Mouse (Mus musculus): Measurements from ENCODE around the gene Tm9sf3. TPM values are rescaled to one million over a fixed set of nuclear protein-coding genes. Genes with fewer than 3 reads are reported as not detected.
A peak's percentile ranks its signal among the peaks of the same experiment; 100 is the strongest.

Tm9sf3 gene
- polyA plus RNA-seq, 1 experiment from 2014 or later: 96.3 TPM

DNA sequence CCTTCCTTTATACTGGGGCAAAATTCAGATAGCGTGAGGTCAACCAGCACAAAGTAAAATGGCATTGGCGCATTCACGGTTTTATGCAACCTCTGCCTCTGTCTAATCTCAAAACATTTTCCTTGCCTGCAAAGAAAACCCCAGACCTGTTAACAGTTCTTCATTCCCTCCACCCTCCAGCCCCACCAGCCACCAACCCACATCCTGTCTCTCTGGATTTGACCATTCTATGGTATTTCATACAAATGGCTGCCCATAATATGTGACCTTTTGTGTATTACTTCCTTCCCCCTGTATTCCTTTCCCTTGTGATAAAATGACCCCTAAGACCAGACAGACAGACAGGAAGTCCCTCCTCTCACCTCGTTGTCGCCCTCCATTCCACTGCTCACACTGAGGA lies 18.9 kb upstream of the Tm9sf3 start:
- Histone ChIP-seq H3K4me1 (no peaks in the 10 kb centered on the region), H3K36me3 (no peaks in the 10 kb centered on the region)

DNA sequence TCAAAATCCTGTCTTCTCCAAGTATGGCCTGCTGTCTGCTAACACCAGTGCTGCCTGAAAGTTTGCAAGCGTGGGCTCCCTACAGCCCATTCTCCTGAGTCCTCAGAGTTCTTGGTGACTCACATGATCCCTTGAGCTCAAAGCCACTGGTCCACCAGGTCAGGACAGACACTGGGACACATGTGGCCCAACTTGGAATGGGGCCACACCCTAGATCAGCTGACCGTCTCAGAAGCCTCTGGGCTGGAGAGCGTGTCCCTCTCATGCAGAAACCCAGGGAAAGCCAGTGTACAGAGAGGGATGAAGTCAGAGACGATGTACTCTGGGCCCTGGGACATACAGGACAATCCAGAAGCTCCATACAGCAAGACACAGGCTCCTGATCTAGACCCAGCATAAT lies 18.4 kb upstream of the Tm9sf3 start:
- H3K4me1 ChIP-seq: no peaks in the 10 kb centered on the region
- no peaks in the 10 kb centered on the region for H3K9me3 ChIP-seq
- ATAC-seq (replicated peaks): no peak
- H3K27ac ChIP-seq (replicated peaks): no peak overlapping the region
- H3K27me3 ChIP-seq: no peaks in the 10 kb centered on the region
- no peak overlapping the region for H3K4me2 ChIP-seq (replicated peaks)
- no peak overlapping the region for H3K4me3 ChIP-seq
- no peak overlapping the region for H3K9ac ChIP-seq (replicated peaks)
- WGBS: 95% methylated on average over 4 of the region's 4 CpGs
- no peaks in the 10 kb centered on the region for H3K36me3 ChIP-seq

More for the DNA sequence above, 18.9 kb upstream of the Tm9sf3 start:
- Histone ChIP-seq H3K4me2 (replicated peaks) (no peak overlapping the region), H3K4me3 (no peak overlapping the region), H3K27me3 (no peaks in the 10 kb centered on the region), H3K9me3 (no peaks in the 10 kb centered on the region), H3K9ac (replicated peaks) (no peak overlapping the region), H3K27ac (replicated peaks) (no peak overlapping the region)
- ATAC-seq (replicated peaks): no peak
- WGBS: 82% methylated on average over 5 of the region's 5 CpGs

DNA sequence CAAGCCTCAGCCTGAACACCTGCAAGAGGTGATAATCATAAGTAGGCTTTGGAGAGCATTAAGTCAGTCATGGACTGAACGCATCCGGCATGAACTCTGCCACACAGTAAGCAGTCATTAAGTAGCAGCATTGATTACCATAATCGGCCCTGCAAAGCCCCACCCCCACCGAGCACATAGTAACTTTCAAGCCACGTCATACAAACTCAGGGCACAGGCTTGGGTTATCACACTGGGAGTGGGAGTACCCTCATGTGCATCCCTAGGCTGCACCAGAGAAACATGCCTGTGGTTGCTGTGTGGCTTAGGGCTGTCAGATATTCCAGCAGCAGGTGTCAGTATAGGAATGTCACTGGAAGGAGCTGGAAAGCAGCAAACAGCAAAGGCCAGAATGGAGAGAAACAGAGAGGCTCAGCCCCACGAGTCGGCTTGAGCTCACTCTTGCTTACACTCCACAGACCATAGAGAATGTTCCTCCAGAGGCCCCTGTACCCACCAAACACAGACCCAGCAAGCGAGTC lies 16.0 kb upstream of the Tm9sf3 start:
- H3K27ac ChIP-seq (replicated peaks): no peak overlapping the region
- H3K9ac ChIP-seq (replicated peaks): no peak overlapping the region
- no peaks in the 10 kb centered on the region for H3K9me3 ChIP-seq
- H3K4me1 ChIP-seq: no peaks in the 10 kb centered on the region
- ATAC-seq (replicated peaks): no peak
- H3K36me3 ChIP-seq: no peaks in the 10 kb centered on the region
- WGBS: 64% methylated on average over 8 of the region's 8 CpGs
- no peak overlapping the region for H3K4me3 ChIP-seq
- H3K4me2 ChIP-seq (replicated peaks): no peak overlapping the region
- no peaks in the 10 kb centered on the region for H3K27me3 ChIP-seq

DNA sequence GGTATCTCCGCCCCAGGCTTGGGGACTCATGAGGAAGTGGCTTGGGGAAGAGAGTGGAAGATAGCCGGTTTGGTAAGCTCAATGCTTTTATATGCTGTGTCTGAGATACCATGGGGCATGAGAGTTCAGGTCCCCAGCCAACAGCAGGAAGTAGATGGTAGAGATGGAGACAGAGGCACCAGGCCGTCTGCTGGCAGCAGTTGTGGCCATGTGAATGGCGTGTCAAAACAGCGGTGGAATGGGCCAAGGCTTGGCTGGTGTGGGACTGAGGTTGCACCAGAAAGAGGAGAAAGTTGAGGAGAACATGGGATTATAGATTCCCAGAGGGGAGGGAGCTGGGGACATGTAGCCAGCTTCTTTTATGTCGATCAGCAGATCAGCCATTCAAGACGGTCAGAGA lies 14.8 kb upstream of the Tm9sf3 start:
- H3K9ac ChIP-seq (replicated peaks): no peak overlapping the region
- no peak for ATAC-seq (replicated peaks)
- H3K4me1 ChIP-seq: no peaks in the 10 kb centered on the region
- no peaks in the 10 kb centered on the region for H3K9me3 ChIP-seq
- 82% methylated on average over 7 of the region's 7 CpGs for WGBS
- no peak overlapping the region for H3K4me3 ChIP-seq
- H3K27ac ChIP-seq (replicated peaks): no peak overlapping the region
- no peaks in the 10 kb centered on the region for H3K27me3 ChIP-seq
- no peak overlapping the region for H3K4me2 ChIP-seq (replicated peaks)
- no peaks in the 10 kb centered on the region for H3K36me3 ChIP-seq

DNA sequence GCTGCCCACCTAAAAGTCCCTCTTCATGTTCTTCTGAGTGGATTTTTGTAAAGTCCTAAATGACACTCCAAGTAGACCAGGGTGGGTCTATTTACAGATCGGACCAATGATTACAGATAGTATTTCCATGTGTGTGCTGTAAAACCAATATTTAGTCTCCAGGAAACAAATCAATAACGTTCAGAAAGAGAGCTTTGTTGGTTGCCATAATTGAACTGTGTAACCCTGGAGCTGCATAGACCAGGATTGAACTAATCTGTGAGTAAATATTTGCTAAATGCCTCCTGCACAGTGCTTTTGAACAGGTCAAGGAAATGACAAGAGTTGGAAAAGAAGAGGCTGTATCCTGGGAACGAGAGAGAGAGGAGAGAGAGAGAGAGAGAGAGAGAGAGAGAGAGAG lies 11.8 kb upstream of the Tm9sf3 start:
- no peaks in the 10 kb centered on the region for H3K36me3 ChIP-seq
- no peak overlapping the region for H3K9ac ChIP-seq (replicated peaks)
- ATAC-seq (replicated peaks): no peak
- no peak overlapping the region for H3K4me2 ChIP-seq (replicated peaks)
- H3K27ac ChIP-seq (replicated peaks): no peak overlapping the region
- no peaks in the 10 kb centered on the region for H3K27me3 ChIP-seq
- H3K4me3 ChIP-seq: no peak overlapping the region
- H3K9me3 ChIP-seq: no peaks in the 10 kb centered on the region
- no peaks in the 10 kb centered on the region for H3K4me1 ChIP-seq
- WGBS: 66% methylated on average over 3 of the region's 3 CpGs

DNA sequence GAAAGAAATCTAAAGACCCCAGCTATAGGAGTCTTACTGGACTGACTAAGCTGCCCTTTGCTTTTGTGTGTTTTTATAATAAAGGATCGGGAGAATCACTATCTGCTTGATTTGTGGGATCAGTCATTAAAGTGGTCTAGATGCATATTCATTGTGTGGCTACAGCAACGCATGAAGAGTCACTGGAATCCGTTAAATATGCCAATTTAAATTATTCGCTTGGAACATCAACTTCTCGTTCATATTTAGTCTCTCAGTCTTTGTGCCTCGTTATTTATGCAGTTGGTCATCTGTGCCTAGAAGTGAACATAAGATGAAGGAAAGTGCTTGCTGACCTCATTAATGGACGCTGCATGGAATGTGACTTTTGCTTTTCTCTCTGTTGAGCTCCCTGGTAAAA lies 7.1 kb upstream of the Tm9sf3 start:
- no peaks in the 10 kb centered on the region for H3K4me1 ChIP-seq
- H3K9me3 ChIP-seq: no peaks in the 10 kb centered on the region
- no peak overlapping the region for H3K4me2 ChIP-seq (replicated peaks)
- H3K27me3 ChIP-seq: no peaks in the 10 kb centered on the region
- 65% methylated on average over 7 of the region's 7 CpGs for WGBS
- H3K9ac ChIP-seq (replicated peaks): no peak overlapping the region
- H3K36me3 ChIP-seq: no peaks in the 10 kb centered on the region
- no peak overlapping the region for H3K27ac ChIP-seq (replicated peaks)
- no peak for ATAC-seq (replicated peaks)
- H3K4me3 ChIP-seq: no peak overlapping the region

DNA sequence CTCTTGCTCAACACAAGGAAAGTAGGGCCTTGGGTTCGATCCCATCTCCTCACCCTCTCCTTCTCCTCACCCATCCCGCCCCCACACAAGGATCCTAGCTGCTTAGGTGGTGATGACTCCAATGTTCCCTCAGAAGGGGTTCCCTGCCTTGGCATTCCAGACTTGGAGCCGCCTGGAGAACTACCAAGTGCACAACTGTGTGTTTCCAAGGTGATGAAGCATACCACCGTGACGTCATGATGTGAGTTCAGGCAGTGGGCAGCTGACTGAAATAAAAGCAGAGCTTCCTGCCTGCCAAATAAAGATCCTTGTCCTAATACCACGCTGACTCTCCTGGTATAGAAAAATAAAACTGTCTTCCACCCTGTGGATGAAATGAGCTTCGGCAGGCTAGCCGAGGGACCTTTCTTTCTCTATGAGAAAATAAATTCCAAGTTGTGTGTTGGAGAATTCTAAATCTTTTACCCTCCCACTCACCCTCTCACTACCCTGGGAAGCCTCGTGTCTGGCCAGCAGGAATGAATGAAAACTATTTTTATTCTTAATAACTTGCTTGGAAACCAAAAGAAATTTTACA lies 6.4 kb upstream of the Tm9sf3 start:
- H3K36me3 ChIP-seq: no peaks in the 10 kb centered on the region
- H3K4me2 ChIP-seq (replicated peaks): no peak overlapping the region
- H3K9me3 ChIP-seq: no peaks in the 10 kb centered on the region
- no peaks in the 10 kb centered on the region for H3K27me3 ChIP-seq
- no peak overlapping the region for H3K4me3 ChIP-seq
- 53% methylated on average over 9 of the region's 9 CpGs for WGBS
- no peak for ATAC-seq (replicated peaks)
- H3K9ac ChIP-seq (replicated peaks): no peak overlapping the region
- H3K27ac ChIP-seq (replicated peaks): no peak overlapping the region
- H3K4me1 ChIP-seq: no peaks in the 10 kb centered on the region

DNA sequence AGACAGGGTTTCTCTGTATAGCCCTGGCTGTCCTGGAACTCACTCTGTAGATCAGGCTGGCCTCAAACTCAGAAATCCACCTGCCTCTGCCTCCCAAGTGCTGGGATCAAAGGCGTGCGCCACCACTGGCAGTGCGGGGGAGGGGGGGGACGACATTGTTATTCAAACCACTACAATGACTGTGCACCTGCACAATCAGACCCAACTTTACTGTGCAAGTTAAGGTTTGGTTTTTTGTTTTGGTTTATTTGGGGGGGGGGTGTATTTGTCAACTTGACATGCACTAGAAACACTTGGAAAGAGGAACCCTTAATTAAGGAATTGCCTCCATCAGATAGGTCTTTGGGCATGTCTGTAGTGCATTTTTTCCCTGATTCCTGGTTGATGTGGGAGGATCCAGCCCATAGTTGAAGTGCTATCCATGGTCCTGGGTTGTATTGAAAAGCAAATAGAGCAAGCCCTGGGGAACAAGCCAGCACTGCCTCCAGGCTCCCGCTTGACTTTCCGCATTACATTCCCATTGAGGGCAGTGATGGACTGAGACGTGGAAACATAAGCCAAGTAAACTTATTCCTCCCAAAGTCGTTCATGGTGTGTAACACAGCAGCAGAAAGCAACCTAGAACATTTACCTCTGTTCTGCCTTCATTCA lies 2.6 kb upstream of the Tm9sf3 start:
- 63% methylated on average over 8 of the region's 8 CpGs for WGBS
- H3K36me3 ChIP-seq: no peaks in the 10 kb centered on the region
- no peak overlapping the region for H3K27ac ChIP-seq (replicated peaks)
- H3K4me3 ChIP-seq: no peak overlapping the region
- no peak for ATAC-seq (replicated peaks)
- peaks cover 18% of the 10 kb centered on the region for H3K4me1 ChIP-seq
- H3K9me3 ChIP-seq: no peaks in the 10 kb centered on the region
- no peak overlapping the region for H3K9ac ChIP-seq (replicated peaks)
- no peaks in the 10 kb centered on the region for H3K27me3 ChIP-seq
- H3K4me2 ChIP-seq (replicated peaks): no peak overlapping the region

DNA sequence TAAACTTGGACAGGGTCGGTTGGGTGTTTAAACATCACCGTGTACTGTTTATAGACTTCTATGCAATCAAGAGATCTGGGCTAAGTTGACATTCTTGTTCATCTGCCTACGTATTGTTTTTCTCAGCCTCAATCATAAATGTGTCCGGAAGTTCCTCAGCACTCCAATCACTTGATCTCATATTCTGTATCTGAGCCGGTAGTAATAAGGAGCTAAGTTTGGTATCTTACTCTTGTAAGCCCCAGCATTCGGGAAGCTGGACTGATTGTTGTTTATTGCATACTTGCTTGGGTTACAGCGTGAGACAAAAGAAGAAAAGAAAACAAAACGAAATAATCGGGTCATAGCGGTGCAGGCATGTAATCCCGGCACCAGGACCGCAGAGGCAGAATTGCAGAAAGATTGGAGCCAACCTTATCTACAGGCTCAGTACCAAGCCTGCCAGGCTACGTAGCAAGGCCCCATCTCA lies 568 bp upstream of the Tm9sf3 start:
- peak overlapping the region; percentile 69 for H3K4me2 ChIP-seq (replicated peaks)
- H3K27me3 ChIP-seq: no peaks in the 10 kb centered on the region
- H3K4me1 ChIP-seq: peaks cover 35% of the 10 kb centered on the region
- 0 out of 2 replicates have a peak, but pooled peaks have one; percentile 1 for ATAC-seq (replicated peaks)
- no peaks in the 10 kb centered on the region for H3K36me3 ChIP-seq
- peak overlapping the region; percentile 98 for H3K9ac ChIP-seq (replicated peaks)
- H3K27ac ChIP-seq (replicated peaks): peak overlapping the region; percentile 97
- peak overlapping the region; percentile 78 for H3K4me3 ChIP-seq
- H3K9me3 ChIP-seq: no peaks in the 10 kb centered on the region
- WGBS: 28% methylated on average over 13 of the region's 13 CpGs

DNA sequence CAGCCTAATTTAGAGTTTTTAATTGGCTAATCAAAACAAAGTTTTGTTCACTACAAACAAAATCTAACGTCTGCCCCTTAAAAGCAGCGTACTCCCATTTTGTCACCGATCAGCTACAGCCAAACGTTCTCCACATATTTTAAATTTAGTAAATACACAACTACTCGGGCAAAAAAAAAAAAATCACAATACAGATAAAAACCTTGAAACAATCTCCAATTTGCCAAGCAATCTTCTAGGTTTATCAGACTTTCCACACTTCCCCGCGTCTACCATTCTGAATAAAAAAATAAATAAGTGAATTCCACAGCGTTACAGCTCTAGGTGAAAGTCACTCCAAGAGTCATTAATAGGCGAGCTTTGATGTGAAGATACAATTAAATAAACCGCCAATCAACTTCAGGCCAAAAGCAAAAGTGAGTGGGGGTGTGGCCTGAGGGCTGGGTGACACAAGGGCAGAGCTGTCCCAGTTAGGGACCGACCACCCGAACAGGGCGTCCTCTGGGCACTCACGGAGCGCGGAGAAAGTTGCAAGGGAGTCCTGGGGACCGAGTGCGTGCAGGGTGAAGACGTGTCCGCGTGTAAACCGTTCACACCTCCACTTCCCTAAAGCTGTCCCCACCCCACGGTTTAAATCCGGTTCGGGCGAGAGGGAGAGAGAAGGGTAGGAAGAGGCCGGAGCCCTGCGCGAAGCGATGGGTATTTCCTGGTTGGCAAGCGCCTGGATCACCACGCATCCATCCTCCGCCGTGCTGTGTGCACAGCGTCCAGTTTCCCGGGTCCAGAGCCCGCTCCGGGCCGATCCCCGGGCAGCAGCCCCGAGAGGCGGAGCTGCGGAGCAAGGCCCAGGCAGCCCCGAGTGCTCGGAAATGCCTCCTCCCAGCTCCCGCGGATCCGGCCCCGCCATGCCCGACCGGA lies 826 bp downstream of the Tm9sf3 start:
- 3% methylated on average over 51 of the region's 51 CpGs for WGBS

DNA sequence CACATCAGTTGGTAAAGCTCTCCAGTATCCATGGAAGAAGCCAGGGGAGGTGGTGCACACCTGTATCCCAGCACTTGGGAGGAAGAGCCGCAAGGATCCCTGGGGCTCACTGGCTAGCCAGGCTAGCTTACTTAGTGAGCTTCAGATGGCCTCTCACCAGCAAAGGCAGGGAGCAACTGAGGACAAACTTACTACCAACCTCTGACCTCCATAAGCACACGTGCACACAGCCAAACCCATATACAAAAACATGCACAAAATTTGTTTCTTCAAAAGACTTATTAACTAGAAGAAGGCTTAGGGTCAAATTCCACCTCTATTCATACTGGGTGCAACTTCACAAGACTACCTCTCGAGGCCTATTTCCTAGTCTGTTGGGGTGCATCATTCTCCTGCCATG lies 3.1 kb downstream of the Tm9sf3 start:
- WGBS: 92% methylated on average over 3 of the region's 3 CpGs
- Histone ChIP-seq H3K4me2 (replicated peaks) (no peak overlapping the region), H3K36me3 (no peaks in the 10 kb centered on the region), H3K9ac (replicated peaks) (no peak overlapping the region), H3K4me1 (peaks cover 37% of the 10 kb centered on the region), H3K27me3 (no peaks in the 10 kb centered on the region), H3K27ac (replicated peaks) (no peak overlapping the region), H3K9me3 (no peaks in the 10 kb centered on the region), H3K4me3 (no peak overlapping the region)
- ATAC-seq (replicated peaks): no peak

More for the DNA sequence above, 826 bp downstream of the Tm9sf3 start:
- Histone ChIP-seq H3K4me2 (replicated peaks) (peak overlapping the region; percentile 69), H3K4me1 (peaks cover 37% of the 10 kb centered on the region), H3K4me3 (peak overlapping the region; percentile 78), H3K9ac (replicated peaks) (peak overlapping the region; percentile 98), H3K36me3 (no peaks in the 10 kb centered on the region), H3K27me3 (no peaks in the 10 kb centered on the region), H3K9me3 (no peaks in the 10 kb centered on the region), H3K27ac (replicated peaks) (peak overlapping the region; percentile 97)
- ATAC-seq (replicated peaks): peak; percentile 88

DNA sequence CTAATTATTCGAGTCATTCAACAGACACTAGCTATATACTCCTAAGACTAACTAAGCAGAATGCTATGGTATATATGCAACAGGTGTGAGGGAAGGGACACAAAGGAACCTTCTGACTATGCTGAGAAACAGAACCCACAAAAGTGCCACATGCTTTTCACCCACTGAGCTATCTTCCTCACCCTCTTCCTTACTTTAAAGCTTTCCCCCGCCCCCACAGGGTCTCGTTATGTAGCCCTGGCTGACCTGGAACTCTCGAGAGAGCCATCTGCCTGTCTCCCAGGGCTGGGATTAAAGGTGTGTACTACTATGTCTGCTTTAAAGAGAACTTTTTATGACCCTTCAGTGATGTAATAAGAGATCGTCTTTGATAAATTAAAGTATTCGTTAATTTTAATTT lies 4.5 kb downstream of the Tm9sf3 start:
- H3K4me3 ChIP-seq: no peak overlapping the region
- H3K36me3 ChIP-seq: no peaks in the 10 kb centered on the region
- H3K4me1 ChIP-seq: peaks cover 33% of the 10 kb centered on the region
- H3K4me2 ChIP-seq (replicated peaks): no peak overlapping the region
- no peak for ATAC-seq (replicated peaks)
- H3K27me3 ChIP-seq: no peaks in the 10 kb centered on the region
- 75% methylated on average over 6 of the region's 6 CpGs for WGBS
- no peak overlapping the region for H3K9ac ChIP-seq (replicated peaks)
- no peaks in the 10 kb centered on the region for H3K9me3 ChIP-seq
- H3K27ac ChIP-seq (replicated peaks): no peak overlapping the region

All from forebrain, embryonic 15.5 days (tissue).